Mouse (Mus musculus): ENCODE results near the gene Lrba. TPM values are rescaled to one million over a fixed set of nuclear protein-coding genes. Genes with fewer than 3 reads are reported as not detected.
A peak's percentile ranks its signal among the peaks of the same experiment; 100 is the strongest.

Lrba gene
- polyA plus RNA-seq, 1 experiment from 2014 or later = 8.8 TPM

DNA sequence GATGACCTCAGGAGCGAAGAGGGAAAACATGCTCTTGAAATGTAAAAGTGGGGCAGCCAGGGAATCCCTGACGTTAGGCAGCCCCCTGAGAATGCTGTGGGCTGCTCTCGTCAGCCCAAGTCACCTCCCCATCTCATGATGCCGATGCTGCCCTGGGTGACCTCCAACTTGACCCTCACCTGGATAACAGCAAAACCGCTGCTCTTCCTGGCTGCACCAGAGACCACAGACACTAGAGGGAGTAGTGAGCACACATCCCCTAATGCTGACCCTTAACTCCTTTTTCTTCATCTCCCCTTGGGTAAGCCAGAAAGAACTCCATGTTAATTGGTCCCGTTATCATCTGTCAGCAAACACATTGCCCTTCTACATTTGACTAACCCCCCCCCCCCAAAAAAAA, 572.2 kb downstream of the Lrba start:
- H3K36me3 ChIP-seq (ENCODE audit: control insufficient read depth, insufficient read depth) = no peaks in the 10 kb centered on the region
- H3K4me2 ChIP-seq (replicated peaks; ENCODE audit: low read depth) = no peak overlapping the region
- no peaks in the 10 kb centered on the region for H3K4me1 ChIP-seq (replicated peaks; ENCODE audit: control insufficient read depth, insufficient read depth, low read length)
- H3K9ac ChIP-seq (ENCODE audit: low read depth, low read length) = no peak overlapping the region
- H3K27me3 ChIP-seq (replicated peaks; ENCODE audit: control insufficient read depth, insufficient read depth, low read length) = no peaks in the 10 kb centered on the region
- ATAC-seq = no peak
- peak; percentile 73 for TF ChIP-seq CTCF (IDR thresholded peaks at IDR 0.05; ENCODE audit: low read depth)
- H3K4me3 ChIP-seq (ENCODE audit: low read depth, low read length) = no peak overlapping the region
- no peaks in the 10 kb centered on the region for H3K9me3 ChIP-seq (ENCODE audit: control insufficient read depth)
- 41% methylated on average over 6 of the region's 6 CpGs for WGBS
- no peak overlapping the region for H3K27ac ChIP-seq (ENCODE audit: low read depth, low read length)

DNA sequence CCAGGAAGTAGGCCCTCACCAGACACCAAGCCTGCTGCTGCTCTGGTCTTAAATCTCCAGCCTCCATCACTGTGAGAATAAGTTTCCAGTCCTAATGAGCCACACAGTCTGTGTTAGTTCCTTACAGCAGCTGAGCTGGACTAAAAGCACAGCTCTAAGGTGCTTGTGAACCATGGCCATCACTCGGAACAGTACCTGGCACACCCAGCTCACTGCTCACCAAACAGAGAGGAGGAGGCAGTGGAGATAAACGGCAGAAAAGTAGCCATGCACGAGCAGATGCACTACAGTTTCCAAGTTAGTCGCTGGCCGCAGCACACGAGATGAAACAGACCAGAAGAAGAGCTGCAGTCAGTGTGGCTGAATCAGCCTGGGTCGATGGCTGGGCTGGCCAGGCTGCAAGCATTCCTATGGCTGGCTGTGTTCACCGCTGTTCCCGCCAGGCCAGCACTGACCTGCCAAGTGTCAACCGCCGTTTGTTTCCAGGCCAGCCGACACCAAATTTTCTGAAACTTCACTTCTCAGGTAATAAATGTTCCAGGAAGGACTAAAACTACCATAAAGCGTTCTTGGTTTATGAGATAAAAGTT, 573.5 kb downstream of the Lrba start:
- no peak for ATAC-seq
- Histone ChIP-seq H3K4me2 (replicated peaks; ENCODE audit: low read depth) (no peak overlapping the region), H3K4me1 (replicated peaks; ENCODE audit: control insufficient read depth, insufficient read depth, low read length) (no peaks in the 10 kb centered on the region), H3K9me3 (ENCODE audit: control insufficient read depth) (no peaks in the 10 kb centered on the region), H3K27ac (ENCODE audit: low read depth, low read length) (no peak overlapping the region), H3K9ac (ENCODE audit: low read depth, low read length) (no peak overlapping the region), H3K4me3 (ENCODE audit: low read depth, low read length) (no peak overlapping the region), H3K36me3 (ENCODE audit: control insufficient read depth, insufficient read depth) (no peaks in the 10 kb centered on the region), H3K27me3 (replicated peaks; ENCODE audit: control insufficient read depth, insufficient read depth, low read length) (no peaks in the 10 kb centered on the region)
- no peak for TF ChIP-seq CTCF (IDR thresholded peaks at IDR 0.05; ENCODE audit: low read depth)
- 74% methylated on average over 13 of the region's 13 CpGs for WGBS

DNA sequence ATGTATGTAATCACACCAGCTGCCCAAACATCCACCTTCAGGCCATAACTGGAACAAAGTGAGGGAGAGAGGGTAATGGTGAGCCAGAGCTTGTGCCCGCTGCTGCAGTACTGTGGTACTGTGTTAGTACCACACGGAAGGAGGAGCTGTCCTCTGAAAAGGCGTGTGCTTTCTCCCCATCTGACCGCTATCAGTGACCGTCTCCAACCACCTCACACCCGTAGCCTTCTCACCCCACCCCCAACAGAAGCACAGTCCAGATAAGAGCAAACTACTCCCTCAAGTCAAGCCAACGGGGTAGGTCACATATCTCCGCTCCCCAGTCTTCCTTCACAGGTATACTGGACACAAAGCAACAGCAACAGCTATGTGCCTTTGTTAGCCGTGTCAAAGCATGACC, 574.6 kb downstream of the Lrba start:
- Histone ChIP-seq H3K4me1 (replicated peaks; ENCODE audit: control insufficient read depth, insufficient read depth, low read length) (no peaks in the 10 kb centered on the region), H3K27ac (ENCODE audit: low read depth, low read length) (no peak overlapping the region), H3K4me2 (replicated peaks; ENCODE audit: low read depth) (no peak overlapping the region), H3K27me3 (replicated peaks; ENCODE audit: control insufficient read depth, insufficient read depth, low read length) (no peaks in the 10 kb centered on the region), H3K9me3 (ENCODE audit: control insufficient read depth) (no peaks in the 10 kb centered on the region), H3K9ac (ENCODE audit: low read depth, low read length) (no peak overlapping the region), H3K36me3 (ENCODE audit: control insufficient read depth, insufficient read depth) (no peaks in the 10 kb centered on the region), H3K4me3 (ENCODE audit: low read depth, low read length) (no peak overlapping the region)
- 75% methylated on average over 9 of the region's 9 CpGs for WGBS
- no peak for TF ChIP-seq CTCF (IDR thresholded peaks at IDR 0.05; ENCODE audit: low read depth)
- ATAC-seq = no peak

DNA sequence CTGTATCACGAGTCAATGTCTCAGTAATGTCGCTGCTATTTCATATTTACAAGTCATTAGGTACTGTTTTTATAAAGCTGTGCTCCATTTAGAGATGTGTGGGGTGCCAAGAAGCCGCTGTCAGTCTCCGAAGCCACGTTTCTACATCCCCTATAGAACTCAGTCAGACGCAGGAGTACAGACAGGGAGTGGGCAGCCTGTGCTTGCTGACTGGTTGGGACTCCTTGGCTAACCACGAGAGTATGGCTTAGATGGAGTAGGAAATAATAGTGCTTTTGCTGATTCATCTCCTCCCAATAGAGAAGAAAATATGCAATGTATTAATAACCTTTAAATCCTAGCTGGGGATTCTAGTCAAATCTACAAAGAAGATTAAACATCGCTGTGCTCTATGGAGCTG, 576.4 kb downstream of the Lrba start:
- Histone ChIP-seq H3K9me3 (ENCODE audit: control insufficient read depth) (no peaks in the 10 kb centered on the region), H3K36me3 (ENCODE audit: control insufficient read depth, insufficient read depth) (no peaks in the 10 kb centered on the region), H3K27ac (ENCODE audit: low read depth, low read length) (no peak overlapping the region), H3K4me1 (replicated peaks; ENCODE audit: control insufficient read depth, insufficient read depth, low read length) (no peaks in the 10 kb centered on the region), H3K4me2 (replicated peaks; ENCODE audit: low read depth) (no peak overlapping the region), H3K4me3 (ENCODE audit: low read depth, low read length) (no peak overlapping the region), H3K9ac (ENCODE audit: low read depth, low read length) (no peak overlapping the region), H3K27me3 (replicated peaks; ENCODE audit: control insufficient read depth, insufficient read depth, low read length) (no peaks in the 10 kb centered on the region)
- no peak for ATAC-seq
- TF ChIP-seq CTCF (IDR thresholded peaks at IDR 0.05; ENCODE audit: low read depth) = no peak
- WGBS = 74% methylated on average over 8 of the region's 8 CpGs

DNA sequence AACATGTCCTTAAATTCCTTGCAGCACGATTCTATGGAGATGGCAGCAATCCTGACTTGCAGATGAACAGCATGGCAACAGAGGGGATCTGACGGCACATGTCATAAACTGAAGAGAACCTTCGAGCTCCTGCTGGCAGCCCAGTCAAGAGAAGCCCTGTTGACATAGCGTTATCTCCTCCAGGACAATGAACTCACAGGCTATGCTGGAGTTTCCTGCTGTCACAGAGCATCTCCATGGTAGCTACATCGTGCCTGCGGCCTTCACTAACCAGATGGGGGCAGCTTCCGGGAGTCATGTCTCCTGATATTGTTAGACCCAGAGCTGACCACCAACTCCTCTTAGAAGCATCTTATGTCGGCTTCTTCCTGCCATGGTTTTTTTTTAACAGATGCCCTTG, 578.3 kb downstream of the Lrba start:
- no peak overlapping the region for H3K4me3 ChIP-seq (ENCODE audit: low read depth, low read length)
- TF ChIP-seq CTCF (IDR thresholded peaks at IDR 0.05; ENCODE audit: low read depth) = 0 out of 2 replicates have a peak, but pooled peaks have one; percentile 6
- no peak for ATAC-seq
- H3K27me3 ChIP-seq (replicated peaks; ENCODE audit: control insufficient read depth, insufficient read depth, low read length) = no peaks in the 10 kb centered on the region
- no peak overlapping the region; the same call in 1 of the 2 replicates for H3K27ac ChIP-seq (ENCODE audit: low read depth, low read length)
- H3K9ac ChIP-seq (ENCODE audit: low read depth, low read length) = no peak overlapping the region
- H3K4me1 ChIP-seq (replicated peaks; ENCODE audit: control insufficient read depth, insufficient read depth, low read length) = no peaks in the 10 kb centered on the region
- no peaks in the 10 kb centered on the region for H3K36me3 ChIP-seq (ENCODE audit: control insufficient read depth, insufficient read depth)
- WGBS = 29% methylated on average over 8 of the region's 8 CpGs
- H3K4me2 ChIP-seq (replicated peaks; ENCODE audit: low read depth) = no peak overlapping the region
- no peaks in the 10 kb centered on the region for H3K9me3 ChIP-seq (ENCODE audit: control insufficient read depth)

DNA sequence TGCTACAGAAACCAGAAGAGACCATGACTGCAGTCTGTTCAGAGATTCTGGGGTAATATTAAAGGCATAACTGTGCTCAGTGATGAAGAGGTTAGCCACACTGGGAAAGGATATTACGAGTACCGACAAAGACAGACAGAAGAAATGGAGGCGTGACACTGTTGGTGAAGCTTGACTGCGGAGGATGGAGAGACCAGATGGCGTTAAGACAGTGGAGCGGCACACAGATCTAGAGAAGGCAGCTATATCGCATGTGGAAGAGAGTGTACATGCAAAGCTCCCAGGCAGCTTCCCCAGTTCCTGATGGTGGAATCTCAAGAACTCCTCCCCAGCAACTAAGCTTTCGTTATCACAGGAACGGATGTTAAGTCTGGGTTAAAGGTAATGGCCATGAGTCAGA, 579.8 kb downstream of the Lrba start:
- Histone ChIP-seq H3K4me3 (ENCODE audit: low read depth, low read length) (no peak overlapping the region), H3K27ac (ENCODE audit: low read depth, low read length) (no peak overlapping the region), H3K9ac (ENCODE audit: low read depth, low read length) (no peak overlapping the region), H3K27me3 (replicated peaks; ENCODE audit: control insufficient read depth, insufficient read depth, low read length) (no peaks in the 10 kb centered on the region), H3K4me2 (replicated peaks; ENCODE audit: low read depth) (no peak overlapping the region), H3K36me3 (ENCODE audit: control insufficient read depth, insufficient read depth) (no peaks in the 10 kb centered on the region), H3K9me3 (ENCODE audit: control insufficient read depth) (no peaks in the 10 kb centered on the region), H3K4me1 (replicated peaks; ENCODE audit: control insufficient read depth, insufficient read depth, low read length) (no peaks in the 10 kb centered on the region)
- WGBS = 84% methylated on average over 9 of the region's 9 CpGs
- TF ChIP-seq CTCF (IDR thresholded peaks at IDR 0.05; ENCODE audit: low read depth) = no peak
- ATAC-seq = no peak

DNA sequence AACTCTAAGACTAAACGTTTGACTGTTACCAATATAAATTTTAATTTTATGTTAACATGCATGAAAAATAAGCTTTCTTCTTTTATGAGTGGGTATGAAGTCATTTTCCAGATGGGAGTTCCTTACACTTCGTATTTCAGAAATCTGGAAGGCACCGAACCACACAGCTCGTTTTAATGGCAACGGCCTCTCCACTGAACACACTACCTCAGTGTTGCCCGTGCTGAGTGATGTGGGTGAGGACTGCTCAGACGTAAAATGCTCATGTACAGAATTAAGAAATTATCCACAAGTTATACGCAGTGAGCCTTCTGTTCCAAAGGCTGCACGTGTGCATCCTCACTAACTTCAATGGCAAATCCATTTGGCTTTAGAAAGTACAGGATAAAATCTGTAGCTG, 582.4 kb downstream of the Lrba start:
- H3K4me3 ChIP-seq (ENCODE audit: low read depth, low read length) = no peak overlapping the region
- no peak overlapping the region for H3K4me2 ChIP-seq (replicated peaks; ENCODE audit: low read depth)
- no peaks in the 10 kb centered on the region for H3K36me3 ChIP-seq (ENCODE audit: control insufficient read depth, insufficient read depth)
- no peaks in the 10 kb centered on the region for H3K4me1 ChIP-seq (replicated peaks; ENCODE audit: control insufficient read depth, insufficient read depth, low read length)
- TF ChIP-seq CTCF (IDR thresholded peaks at IDR 0.05; ENCODE audit: low read depth) = no peak
- H3K27ac ChIP-seq (ENCODE audit: low read depth, low read length) = no peak overlapping the region
- ATAC-seq = no peak
- H3K9ac ChIP-seq (ENCODE audit: low read depth, low read length) = no peak overlapping the region
- WGBS = 93% methylated on average over 9 of the region's 9 CpGs
- H3K9me3 ChIP-seq (ENCODE audit: control insufficient read depth) = no peaks in the 10 kb centered on the region
- no peaks in the 10 kb centered on the region for H3K27me3 ChIP-seq (replicated peaks; ENCODE audit: control insufficient read depth, insufficient read depth, low read length)
